ENCODE assay signal across 12 mouse cellular contexts in genomic region chr10:117766896-117767160, GRCm38 (mm10).
"Had no signal": no experiment of that assay in that cellular context is flagged by ENCODE, and none has a peak within 500 bp of the region (broad histone marks: within the 10 kb centered on the region; RNA-seq: fewer than 3 reads in every experiment).

No protein-coding gene starts in this region.

- DNase-seq: retina, postnatal 1 day; right cerebral cortex, adult 18-20 months; right cerebral cortex, postnatal 14 days; right cerebral cortex, postnatal 25 days; right cerebral cortex, postnatal 4 days; spleen, adult 18-20 months; thymus, adult 18-20 months; thymus, adult 2 months; thymus, postnatal 14 days; thymus, postnatal 25 days; thymus, postnatal 36 days; thymus, postnatal 4 days had no signal
